Mouse (Mus musculus) neural tube, postnatal 0 days (tissue): ENCODE results near the gene Gdap2. TPM values are rescaled to one million over a fixed set of nuclear protein-coding genes. Genes with fewer than 3 reads are reported as not detected.

ENCODE experiments used
- polyA plus RNA-seq: library from polyadenylated mRNA; unstranded; fragments of >200 nt; fragmentation: Nextera tagmentation; extraction: Ambion mirVana; gene quantifications from 2 replicates; pipeline ENCODE4 v1.2.1, GENCODE M21; 2015

Gene Gdap2
- polyA plus RNA-seq, result 28.5 and 31.1 TPM in 2 replicates

GRCm38 (mm10) chr3:100162315-100163105 is at the start of gene Gdap2, which contains the start of gene Wdr3:
TSS of gene Gdap2 (plus strand) at chr3:100162381.
TSS of gene Wdr3 (minus strand) at chr3:100162407.

Other genes with a start within 250 kb of the Gdap2 start
- 17.5 TPM in 2 replicates for gene Wdr3, start within 50 bp of the Gdap2 start, polyA plus RNA-seq